Mouse (Mus musculus) brown adipose tissue, adult 24 weeks (tissue): ENCODE data around the gene Tldc1. TPM values are rescaled to one million over a fixed set of nuclear protein-coding genes. Genes with fewer than 3 reads are reported as not detected.

Source experiments
- H3K27ac ChIP-seq: fragments of 200-500 bp; replicated peaks from 2 replicates; pipeline ENCODE4 v1.5.1; 2012; ENCODE audit warnings: low read depth, mild to moderate bottlenecking, low read length
- H3K4me1 ChIP-seq: fragments of 200-500 bp; 2 replicates; pipeline ENCODE4 v1.6.1; 2012; ENCODE audit warnings: low read length, mixed read lengths; ENCODE audit not compliant: control insufficient read depth, insufficient read depth, insufficient read length
- H3K4me3 ChIP-seq: fragments of 200-500 bp; 2 replicates; pipeline ENCODE4 v1.5.1; 2012; ENCODE audit warnings: low read depth, mild to moderate bottlenecking, low read length, moderate library complexity; ENCODE audit not compliant: insufficient read depth
- polyA plus RNA-seq: library from polyadenylated mRNA; stranded (reverse); fragments of >200 nt; gene quantifications from 2 replicates; pipeline ENCODE4 v1.2.4, GENCODE M21; 2012; ENCODE audit not compliant: missing spikeins, insufficient read depth, insufficient read length

The Tldc1 gene
- polyA plus RNA-seq = 1.7 and 3.4 TPM in 2 replicates

GRCm38 (mm10) chr8:119778263-119778662, at the start of gene Tldc1:
TSS of gene Tldc1 (minus strand) at chr8:119778416.
- 0 out of 2 replicates have a peak, but pooled peaks cover 3% of the 10 kb centered on the region for H3K4me1 ChIP-seq
- peak within 1 kb of the TSS; percentile 79 for H3K27ac ChIP-seq
- H3K4me3 ChIP-seq = peak within 1 kb of the TSS; percentile 72

GRCm38 (mm10) chr8:119827721-119828153, 49.5 kb upstream of the Tldc1 start:
- no peak overlapping the region for H3K4me3 ChIP-seq
- no peak overlapping the region for H3K27ac ChIP-seq
- H3K4me1 ChIP-seq = peaks cover 18% of the 10 kb centered on the region

- Histone ChIP-seq H3K27ac (peak overlapping the region; percentile 41; the same call in 1 of the 2 replicates), H3K4me3 (no peak overlapping the region), H3K4me1 (peaks cover 13% of the 10 kb centered on the region)
Measured at GRCm38 (mm10) chr8:119826982-119827381, 48.8 kb upstream of the Tldc1 start.

- H3K4me1 ChIP-seq = peaks cover 5% of the 10 kb centered on the region
- H3K4me3 ChIP-seq = no peak overlapping the region
- H3K27ac ChIP-seq = peak overlapping the region; percentile 84
Measured at GRCm38 (mm10) chr8:119825950-119826730, 47.9 kb upstream of the Tldc1 start.

GRCm38 (mm10) chr8:119824809-119825273, 46.6 kb upstream of the Tldc1 start:
- H3K27ac ChIP-seq = peak overlapping the region; percentile 84
- H3K4me3 ChIP-seq = no peak overlapping the region
- H3K4me1 ChIP-seq = peaks cover 4% of the 10 kb centered on the region

GRCm38 (mm10) chr8:119824100-119824499, 45.9 kb upstream of the Tldc1 start:
- peaks cover 4% of the 10 kb centered on the region for H3K4me1 ChIP-seq
- H3K27ac ChIP-seq = no peak overlapping the region
- no peak overlapping the region for H3K4me3 ChIP-seq

GRCm38 (mm10) chr8:119823278-119823677, 45.1 kb upstream of the Tldc1 start:
- H3K4me1 ChIP-seq = peaks cover 4% of the 10 kb centered on the region
- no peak overlapping the region for H3K27ac ChIP-seq
- no peak overlapping the region for H3K4me3 ChIP-seq

GRCm38 (mm10) chr8:119821691-119822090, 43.5 kb upstream of the Tldc1 start:
- no peak overlapping the region for H3K27ac ChIP-seq
- peaks cover 4% of the 10 kb centered on the region for H3K4me1 ChIP-seq
- no peak overlapping the region for H3K4me3 ChIP-seq

- H3K27ac ChIP-seq = no peak overlapping the region
- no peaks in the 10 kb centered on the region; the same call in 1 of the 2 replicates for H3K4me1 ChIP-seq
- H3K4me3 ChIP-seq = no peak overlapping the region
Measured at GRCm38 (mm10) chr8:119819976-119820375, 41.8 kb upstream of the Tldc1 start.

- Histone ChIP-seq H3K4me1 (no peaks in the 10 kb centered on the region), H3K27ac (no peak overlapping the region), H3K4me3 (no peak overlapping the region)
Measured at GRCm38 (mm10) chr8:119819316-119819715, 41.1 kb upstream of the Tldc1 start.

- no peak overlapping the region for H3K27ac ChIP-seq
- H3K4me1 ChIP-seq = no peaks in the 10 kb centered on the region
- no peak overlapping the region for H3K4me3 ChIP-seq
Measured at GRCm38 (mm10) chr8:119817446-119817845, 39.2 kb upstream of the Tldc1 start.

- Histone ChIP-seq H3K4me1 (no peaks in the 10 kb centered on the region), H3K27ac (no peak overlapping the region), H3K4me3 (no peak overlapping the region)
Measured at GRCm38 (mm10) chr8:119816219-119816618, 38.0 kb upstream of the Tldc1 start.

- Histone ChIP-seq H3K27ac (peak overlapping the region; percentile 38), H3K4me3 (no peak overlapping the region), H3K4me1 (no peaks in the 10 kb centered on the region)
Measured at GRCm38 (mm10) chr8:119812650-119813431, 34.6 kb upstream of the Tldc1 start.

GRCm38 (mm10) chr8:119811925-119812324, 33.7 kb upstream of the Tldc1 start:
- H3K4me3 ChIP-seq = no peak overlapping the region
- no peak overlapping the region for H3K27ac ChIP-seq
- H3K4me1 ChIP-seq = no peaks in the 10 kb centered on the region

- no peak overlapping the region for H3K4me3 ChIP-seq
Measured at GRCm38 (mm10) chr8:119810953-119811499, 32.8 kb upstream of the Tldc1 start.

More at GRCm38 (mm10) chr8:119810953-119811499, 32.8 kb upstream of the Tldc1 start:
- H3K27ac ChIP-seq = no peak overlapping the region
- no peaks in the 10 kb centered on the region; the same call in 1 of the 2 replicates for H3K4me1 ChIP-seq
